Mouse (Mus musculus): Measurements from ENCODE around the gene Lpar5.
A peak's percentile ranks its signal among the peaks of the same experiment; 100 is the strongest.

Gene Lpar5

GRCm38 (mm10) chr6:125087937-125088336 lies 20.2 kb downstream of the Lpar5 start:
- no peak for DNase-seq

- DNase-seq, result peak; percentile 92 to 93
These were observed 21.0 kb downstream of the Lpar5 start for GRCm38 (mm10) chr6:125088561-125089321.

GRCm38 (mm10) chr6:125089521-125090321 lies 22.0 kb downstream of the Lpar5 start:
- DNase-seq, result peak; percentile 87 to 92

- no peak for DNase-seq
These were observed 22.8 kb downstream of the Lpar5 start for GRCm38 (mm10) chr6:125090341-125091085.

GRCm38 (mm10) chr6:125092372-125092771 lies 24.7 kb downstream of the Lpar5 start:
- no peak for DNase-seq

- DNase-seq, result no peak
These were observed 27.1 kb downstream of the Lpar5 start for GRCm38 (mm10) chr6:125094843-125095242.

GRCm38 (mm10) chr6:125095391-125096278 lies 27.9 kb downstream of the Lpar5 start, which contains the start of gene Chd4:
Chd4 (plus strand) TSS chr6:125095981.
- peak; percentile 98 to 99 for DNase-seq

- DNase-seq, result no peak
These were observed 28.5 kb downstream of the Lpar5 start for GRCm38 (mm10) chr6:125096279-125096596.

- peak; percentile 71 to 85 for DNase-seq
These were observed 29.1 kb downstream of the Lpar5 start for GRCm38 (mm10) chr6:125096597-125097345.

- no peak for DNase-seq
These were observed 29.6 kb downstream of the Lpar5 start for GRCm38 (mm10) chr6:125097346-125097689.

- DNase-seq, result no peak
These were observed 30.2 kb downstream of the Lpar5 start for GRCm38 (mm10) chr6:125097951-125098350.

- no peak for DNase-seq
These were observed 30.8 kb downstream of the Lpar5 start for GRCm38 (mm10) chr6:125098513-125098912.

GRCm38 (mm10) chr6:125099421-125099971 lies 31.8 kb downstream of the Lpar5 start:
- DNase-seq, result peak; percentile 37 to 54

GRCm38 (mm10) chr6:125101444-125101843 lies 33.7 kb downstream of the Lpar5 start:
- DNase-seq, result no peak

- peak in 1 of 2 experiments; percentile 67 for DNase-seq
These were observed 36.5 kb downstream of the Lpar5 start for GRCm38 (mm10) chr6:125104223-125104622.

GRCm38 (mm10) chr6:125107705-125108104 lies 40.0 kb downstream of the Lpar5 start:
- peak in 1 of 2 experiments; percentile 31 for DNase-seq

- DNase-seq, result no peak
These were observed 41.7 kb downstream of the Lpar5 start for GRCm38 (mm10) chr6:125109371-125109770.

GRCm38 (mm10) chr6:125110927-125111326 lies 43.2 kb downstream of the Lpar5 start:
- peak; percentile 54 to 78 for DNase-seq

- DNase-seq, result no peak
These were observed 44.8 kb downstream of the Lpar5 start for GRCm38 (mm10) chr6:125112553-125112952.

GRCm38 (mm10) chr6:125119387-125119786 lies 51.7 kb downstream of the Lpar5 start:
- DNase-seq, result peak; percentile 55

GRCm38 (mm10) chr6:125128724-125129123 lies 61.0 kb downstream of the Lpar5 start:
- no peak for DNase-seq

Measured in kidney, postnatal 36 days (tissue).